Mouse (Mus musculus) kidney, adult 8-10 months (tissue): ENCODE data around the gene Smbd1.
A peak's percentile ranks its signal among the peaks of the same experiment; 100 is the strongest.

Experiments
- DNase-seq, 2 experiments: peaks; one replicate each; pipeline ENCODE4 v3.0.0; 2022

The Smbd1 gene

GRCm38 (mm10) chr16:32810321-32810720 lies at the start of gene Smbd1:
TSS of gene Smbd1 (minus strand) at chr16:32810477.
- no peak for DNase-seq

- no peak for DNase-seq
These were observed 48.7 kb upstream of the Smbd1 start for GRCm38 (mm10) chr16:32858771-32859636.

- no peak for DNase-seq
These were observed 48.1 kb upstream of the Smbd1 start for GRCm38 (mm10) chr16:32858356-32858755.

GRCm38 (mm10) chr16:32856751-32857150 lies 46.5 kb upstream of the Smbd1 start:
- no peak for DNase-seq

- DNase-seq: no peak
These were observed 43.8 kb upstream of the Smbd1 start for GRCm38 (mm10) chr16:32854050-32854571.

- no peak for DNase-seq
These were observed 43.3 kb upstream of the Smbd1 start for GRCm38 (mm10) chr16:32853492-32854049.

GRCm38 (mm10) chr16:32849042-32849830 lies 39.0 kb upstream of the Smbd1 start:
- peak; percentile 41 to 55 for DNase-seq

GRCm38 (mm10) chr16:32847103-32847502 lies 36.8 kb upstream of the Smbd1 start:
- DNase-seq: no peak

GRCm38 (mm10) chr16:32831501-32831900 lies 21.2 kb upstream of the Smbd1 start:
- no peak for DNase-seq

GRCm38 (mm10) chr16:32829104-32829503 lies 18.8 kb upstream of the Smbd1 start:
- DNase-seq: no peak

GRCm38 (mm10) chr16:32826521-32826920 lies 16.2 kb upstream of the Smbd1 start:
- DNase-seq: no peak

- DNase-seq: no peak
These were observed 15.1 kb upstream of the Smbd1 start for GRCm38 (mm10) chr16:32825380-32825779.

- no peak for DNase-seq
These were observed 13.8 kb upstream of the Smbd1 start for GRCm38 (mm10) chr16:32824061-32824460.

- DNase-seq: no peak
These were observed 13.2 kb upstream of the Smbd1 start for GRCm38 (mm10) chr16:32823487-32823886.

GRCm38 (mm10) chr16:32822881-32823280 lies 12.6 kb upstream of the Smbd1 start:
- no peak for DNase-seq

GRCm38 (mm10) chr16:32822450-32822827 lies 12.2 kb upstream of the Smbd1 start:
- DNase-seq: no peak

- no peak for DNase-seq
These were observed 11.6 kb upstream of the Smbd1 start for GRCm38 (mm10) chr16:32821772-32822449.

GRCm38 (mm10) chr16:32818441-32818840 lies 8.2 kb upstream of the Smbd1 start:
- DNase-seq: no peak

GRCm38 (mm10) chr16:32818036-32818435 lies 7.8 kb upstream of the Smbd1 start:
- no peak for DNase-seq

GRCm38 (mm10) chr16:32815160-32815605 lies 4.9 kb upstream of the Smbd1 start:
- peak; percentile 55 to 70 for DNase-seq

GRCm38 (mm10) chr16:32814539-32814938 lies 4.3 kb upstream of the Smbd1 start:
- DNase-seq: peak; percentile 35 to 41

- no peak for DNase-seq
These were observed 3.5 kb upstream of the Smbd1 start for GRCm38 (mm10) chr16:32813771-32814170.

GRCm38 (mm10) chr16:32813362-32813761 lies 3.1 kb upstream of the Smbd1 start:
- DNase-seq: no peak
